Mouse (Mus musculus) left cerebral cortex, postnatal 10 days (tissue): ENCODE data around the gene Obox6. TPM values are rescaled to one million over a fixed set of nuclear protein-coding genes. Genes with fewer than 3 reads are reported as not detected.

ENCODE experiments used
- DNase-seq, 2 experiments: peaks; one replicate each; pipeline ENCODE4 v3.0.0; 2021 to 2022; ENCODE audit warnings: low spot score in 2 of 2, mixed read lengths in 1 of 2; ENCODE audit errors: extremely low spot score in 1 of 2
- intact Hi-C: fragments of 180-260 bp; cut with DNase I; formaldehyde crosslinking; loops from one replicate; pipeline ENCODE4 v1.15.1; 2025
- total RNA-seq, 2 experiments: library from RNA; stranded (reverse); gene quantifications; 2 replicates each; pipeline ENCODE4 v1.2.3; 2021

Gene Obox6
- total RNA-seq = not detected

DNA sequence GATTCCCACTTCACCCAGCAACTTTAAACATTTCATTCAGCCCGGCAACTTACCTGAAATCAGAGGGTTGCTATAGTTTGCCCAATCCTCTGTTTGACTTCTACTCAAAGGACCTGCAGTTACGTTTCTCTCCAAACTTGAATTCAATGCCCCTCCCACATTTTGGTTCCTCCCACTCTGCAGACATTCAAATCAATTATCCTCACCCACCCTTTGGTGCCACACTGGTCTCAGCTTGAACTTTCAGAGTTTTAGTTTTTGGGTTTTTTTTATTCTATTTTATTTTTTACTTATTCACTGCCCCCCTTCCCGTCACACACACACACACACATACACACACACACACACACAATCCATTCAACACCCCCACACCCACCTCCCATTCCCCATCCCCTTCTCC lies at the start of gene Obox6:
Gene Obox6 (minus strand): TSS at position 101 of the 400 bp plus-strand sequence.
- DNase-seq = no peak
- intact Hi-C loops = no loop called here

GRCm38 (mm10) chr7:15884127-15884526 lies 44.6 kb upstream of the Obox6 start:
- no peak for DNase-seq
- intact Hi-C loops = no loop called here

DNA sequence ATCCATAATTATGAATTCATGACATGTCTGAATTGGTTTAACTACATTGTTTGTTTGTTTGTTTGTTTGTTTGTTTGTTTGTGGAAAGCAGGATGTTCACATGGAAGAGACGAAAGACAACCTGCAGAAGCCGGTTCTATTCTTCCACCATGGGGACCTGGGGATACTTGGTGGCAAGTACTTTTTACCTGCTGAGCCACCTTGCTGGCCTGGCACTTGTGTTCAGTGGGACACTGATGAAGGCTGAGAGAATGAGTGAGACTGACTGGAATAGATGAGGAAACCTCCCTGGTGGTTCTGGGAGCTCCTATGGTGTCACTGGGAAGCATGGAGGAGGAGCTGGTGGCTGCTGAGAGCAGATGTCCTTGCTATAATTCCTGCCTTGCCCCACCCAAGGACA lies 42.8 kb upstream of the Obox6 start, which contains the start of gene Crxos:
Gene Crxos (plus strand): TSS at position 301 of the 400 bp plus-strand sequence.
- DNase-seq = no peak
- intact Hi-C loops = no loop called here

DNA sequence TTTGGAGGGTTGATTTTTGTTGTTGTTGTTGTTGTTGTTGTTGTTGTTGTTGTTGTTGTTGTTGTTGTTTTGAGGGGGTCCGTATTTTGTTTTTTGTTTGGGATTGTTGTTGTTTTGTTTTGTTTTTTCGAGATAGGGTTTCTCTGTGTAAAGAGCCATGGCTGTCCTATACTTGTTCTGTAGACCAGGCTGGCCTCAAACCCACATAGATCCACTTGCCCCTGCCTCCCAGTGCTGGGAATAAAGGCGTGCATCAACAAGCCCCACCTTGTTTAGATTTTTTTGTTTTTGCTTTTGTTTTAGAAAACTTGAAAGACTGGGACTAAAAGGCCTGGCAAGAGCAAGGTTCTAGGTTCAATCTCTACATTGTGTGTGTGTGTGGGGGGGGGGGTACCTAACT lies 42.4 kb upstream of the Obox6 start:
- intact Hi-C loops = no loop called here
- no peak for DNase-seq

DNA sequence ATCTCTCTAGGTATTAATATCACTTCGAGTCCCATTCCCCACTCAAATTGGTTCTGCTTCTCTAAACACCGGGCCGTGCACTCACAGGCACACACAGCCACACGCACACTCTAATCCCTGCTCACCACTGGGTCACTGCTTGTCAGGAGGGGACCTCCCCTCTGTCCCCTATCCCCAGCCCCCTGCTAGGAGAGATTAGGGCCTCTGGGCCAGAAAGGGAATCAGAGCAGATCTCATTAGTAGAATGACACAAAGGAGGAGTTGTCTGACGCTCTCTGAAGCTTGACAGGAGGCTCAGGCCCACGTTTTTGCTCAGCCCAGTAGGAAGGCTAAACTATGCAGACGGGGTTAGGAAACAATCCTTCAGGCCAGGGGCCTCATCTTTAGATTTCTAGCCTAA lies 41.9 kb upstream of the Obox6 start:
- no peak for DNase-seq
- intact Hi-C loops = no loop called here

DNA sequence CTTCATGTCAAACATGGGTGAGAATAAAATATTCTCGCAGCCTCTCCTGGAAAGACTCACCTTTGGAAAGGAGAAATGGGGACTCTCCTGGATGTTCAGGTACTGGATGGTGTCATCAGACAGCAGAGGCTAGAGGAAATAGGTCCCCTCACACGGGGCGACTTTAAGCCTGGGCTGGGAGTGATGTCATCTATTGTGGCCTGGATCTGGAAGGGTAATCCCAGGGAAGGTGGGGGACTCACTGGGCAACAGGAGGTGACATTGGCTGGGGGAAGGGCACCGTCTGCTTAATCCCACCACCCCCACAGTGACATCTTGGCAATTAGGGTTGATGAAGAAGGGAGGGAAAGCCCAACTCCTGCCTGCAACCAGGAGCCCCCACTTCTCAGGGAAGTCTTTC lies 40.3 kb upstream of the Obox6 start, which contains the start of gene Crx:
Gene Crx (minus strand): TSS at position 213 of the 400 bp plus-strand sequence.
- no peak for DNase-seq
- intact Hi-C loops = no loop called here

DNA sequence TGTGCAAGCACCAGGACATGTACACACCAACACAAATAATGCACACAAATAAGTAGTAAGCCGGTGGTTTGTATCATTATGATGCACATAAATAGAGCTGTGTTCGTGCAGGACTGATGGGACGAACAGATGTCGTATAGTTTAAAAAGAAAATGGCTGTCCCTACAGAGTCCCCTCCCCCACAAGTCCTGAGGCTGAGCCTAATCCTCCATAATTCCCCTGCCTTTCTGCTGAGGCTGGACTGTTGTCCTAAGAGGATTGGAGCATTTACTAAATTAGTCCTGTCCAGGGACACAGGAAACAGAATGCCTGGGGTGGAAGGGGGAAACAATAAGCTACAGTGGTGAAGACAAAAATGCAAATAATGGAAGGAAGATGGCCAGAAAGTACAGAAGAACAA lies 24.6 kb upstream of the Obox6 start:
- intact Hi-C loops = no loop called here
- DNase-seq = no peak

DNA sequence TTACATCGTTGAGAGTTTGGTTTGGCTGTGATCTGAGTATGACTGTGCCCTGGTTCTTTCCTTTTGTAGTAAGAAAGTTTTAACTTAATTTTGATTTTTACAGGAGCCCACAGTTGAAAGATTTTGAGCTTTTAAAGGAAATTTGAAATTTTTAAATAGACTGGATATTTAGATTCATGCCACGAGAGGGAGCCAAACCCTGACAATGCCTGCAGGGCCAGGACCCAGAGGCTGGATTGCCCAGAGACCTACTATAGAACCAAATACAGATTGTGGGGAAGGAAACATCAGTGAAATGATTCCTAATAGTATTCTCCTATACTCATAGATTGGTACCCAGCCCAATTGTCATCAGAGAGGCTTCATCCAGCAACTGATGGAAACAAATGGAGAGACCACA lies 20.2 kb upstream of the Obox6 start:
- DNase-seq = no peak

More for the DNA sequence above, 20.2 kb upstream of the Obox6 start:
- intact Hi-C loops = loop anchor here (2.0 kb wide), 1 partner anchor 53 kb away; no protein-coding TSS in a partner anchor

Other genes starting within 250 kb of the Obox6 start
- gene Obox3, start 199.8 kb downstream of the Obox6 start, total RNA-seq = not detected
- not detected for gene Obox5, start 89.5 kb downstream of the Obox6 start, total RNA-seq
- gene Crx, start 40.3 kb upstream of the Obox6 start, total RNA-seq = not detected
- under 1 TPM; 0.16 to 0.30 TPM for gene Crxos, start 42.9 kb upstream of the Obox6 start, total RNA-seq
- 1,000 to 10,000 TPM; 1,526 to 1,528 TPM for gene Selenow, start 82.7 kb upstream of the Obox6 start, total RNA-seq
- gene Nop53, start 106.4 kb upstream of the Obox6 start, total RNA-seq = 100 to 1,000 TPM; 104 TPM
- 1 to 10 TPM; 7.1 to 7.5 TPM for gene Ehd2, start 127.9 kb upstream of the Obox6 start, total RNA-seq
- gene Bicra, start 208.2 kb upstream of the Obox6 start, total RNA-seq = 10 to 100 TPM; 13.4 to 14.1 TPM
- under 1 TPM; 0.26 to 0.58 TPM for gene Zfp541, start 222.1 kb upstream of the Obox6 start, total RNA-seq